Mouse (Mus musculus) CD4-positive, CD25-positive, alpha-beta regulatory T cell, adult 9 weeks (primary cell): ENCODE results near the gene Fcrla. TPM values are rescaled to one million over a fixed set of nuclear protein-coding genes. Genes with fewer than 3 reads are reported as not detected.

Source experiments
- polyA plus RNA-seq: library from polyadenylated mRNA; unstranded; fragments of 100-300 nt; shearing (Covaris generic); gene quantifications from one replicate; pipeline ENCODE4 v1.2.1, GENCODE M21; 2017

Gene Fcrla
- polyA plus RNA-seq = 1.5 TPM

GRCm38 (mm10) chr1:170927378-170927777 lies at the start of gene Fcrla:
Gene Fcrla, minus strand, starts transcription at chr1:170927583.

GRCm38 (mm10) chr1:170976447-170976846 lies 49.1 kb upstream of the Fcrla start, which contains the start of gene Fcgr2b:
Gene Fcgr2b, minus strand, starts transcription at chr1:170976547.

GRCm38 (mm10) chr1:170912891-170913615 lies 14.3 kb downstream of the Fcrla start, which contains the start of gene Fcrlb:
Gene Fcrlb, minus strand, starts transcription at chr1:170912941.

DNA sequence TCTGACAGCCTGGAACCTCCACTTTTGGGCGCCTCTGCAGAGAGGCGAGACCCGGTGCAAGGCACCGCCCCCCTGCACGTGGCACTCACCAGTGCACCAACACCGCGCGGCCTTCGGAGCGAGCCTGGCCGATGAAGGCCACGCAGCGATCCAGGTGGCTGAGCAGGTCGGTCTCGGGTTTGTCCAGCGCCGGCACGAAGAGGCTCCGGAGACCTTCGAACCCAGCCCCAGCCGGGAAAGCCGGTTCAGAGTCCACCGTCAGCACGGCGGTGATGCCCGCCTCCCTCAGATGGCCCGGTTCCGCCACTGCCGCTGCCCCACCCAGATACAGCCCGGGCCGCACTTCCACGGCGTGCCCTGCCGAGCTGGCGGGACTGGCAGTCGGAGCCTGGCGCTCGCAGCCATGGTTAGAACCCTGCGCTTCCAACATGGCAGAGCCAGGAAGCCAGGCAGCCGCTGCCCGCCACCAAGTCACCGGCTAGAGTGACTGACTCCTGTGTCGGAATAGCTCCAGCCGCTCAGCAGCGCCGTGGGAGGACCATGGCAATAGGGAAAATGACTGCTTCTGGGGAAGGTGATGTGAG lies 42.3 kb downstream of the Fcrla start, which contains the start of the genes Gm26620 and Dusp12:
Gene Gm26620 (plus strand): TSS at position 88 of the 584 bp plus-strand sequence.
Gene Dusp12 (minus strand): TSS at position 563 of the 584 bp plus-strand sequence.

GRCm38 (mm10) chr1:170867691-170868105 lies 59.7 kb downstream of the Fcrla start, which contains the start of gene Atf6:
Gene Atf6, minus strand, starts transcription at chr1:170867771.

Other genes starting within 250 kb of the Fcrla start
- gene Atf6, start 59.8 kb downstream of the Fcrla start, polyA plus RNA-seq = 11.6 TPM
- gene Gm26620, start 42.5 kb downstream of the Fcrla start, polyA plus RNA-seq = not detected
- gene Dusp12, start 42.0 kb downstream of the Fcrla start, polyA plus RNA-seq = 21.1 TPM
- gene Fcrlb, start 14.6 kb downstream of the Fcrla start, polyA plus RNA-seq = not detected
- gene Fcgr2b, start 49.0 kb upstream of the Fcrla start, polyA plus RNA-seq = 0.27 TPM
- gene Fcgr4, start 91.3 kb upstream of the Fcrla start, polyA plus RNA-seq = 0.22 TPM
- 1.3 TPM for gene Fcgr3, start 137.4 kb upstream of the Fcrla start, polyA plus RNA-seq
- gene Cfap126, start 186.3 kb upstream of the Fcrla start, polyA plus RNA-seq = 2.0 TPM
- 179 TPM for gene Sdhc, start 223.0 kb upstream of the Fcrla start, polyA plus RNA-seq
- gene Mpz, start 223.1 kb upstream of the Fcrla start, polyA plus RNA-seq = not detected